Mouse (Mus musculus) lung, embryonic 14.5 days (tissue): ENCODE measurements around the gene Tfcp2. TPM values are rescaled to one million over a fixed set of nuclear protein-coding genes. Genes with fewer than 3 reads are reported as not detected.

Source experiments
- ATAC-seq: fragments of 200-750 bp; cut with Nextera tagmentation; 2 replicates; pipeline ENCODE4 v1.8.0; 2017; ENCODE audit warnings: mild to moderate bottlenecking, moderate TSS enrichment, moderate library complexity; ENCODE audit not compliant: insufficient read depth
- DNase-seq: peaks from one replicate; pipeline ENCODE4 v3.0.0-alpha.2; 2015
- H3K27ac ChIP-seq: fragments of 300-500 bp; sonication (generic); 2 replicates; pipeline ENCODE4 v1.5.1; 2014; ENCODE audit warnings: low read depth, mild to moderate bottlenecking, moderate library complexity
- H3K27me3 ChIP-seq: fragments of 300-500 bp; sonication (generic); 2 replicates; pipeline ENCODE4 v1.6.1; 2014; ENCODE audit warnings: low read length, control low read depth; ENCODE audit not compliant: insufficient read depth
- H3K36me3 ChIP-seq: fragments of 300-500 bp; sonication (generic); 2 replicates; pipeline ENCODE4 v1.6.1; 2014; ENCODE audit warnings: control low read depth; ENCODE audit not compliant: insufficient read depth
- H3K4me1 ChIP-seq: fragments of 300-500 bp; sonication (generic); 2 replicates; pipeline ENCODE4 v1.6.1; 2014; ENCODE audit warnings: antibody characterized with exemption, control low read depth; ENCODE audit not compliant: insufficient read depth
- H3K4me2 ChIP-seq: fragments of 300-500 bp; sonication (generic); 2 replicates; pipeline ENCODE4 v1.6.1; 2014; ENCODE audit warnings: mild to moderate bottlenecking
- H3K4me3 ChIP-seq: fragments of 300-500 bp; sonication (generic); 2 replicates; pipeline ENCODE4 v1.5.1; 2014; ENCODE audit warnings: low read depth, low read length
- H3K9ac ChIP-seq: fragments of 300-500 bp; sonication (generic); 2 replicates; pipeline ENCODE4 v1.6.1; 2014
- H3K9me3 ChIP-seq: fragments of 300-500 bp; sonication (generic); 2 replicates; pipeline ENCODE4 v1.6.1; 2016; ENCODE audit warnings: low read depth, low read length, control low read depth
- CTCF ChIP-seq: IDR thresholded peaks from 2 replicates; pipeline ENCODE4 v1.5.1; 2016; ENCODE audit warnings: antibody characterized with exemption, low read depth
- WGBS: fragments of 180-500 bp; shearing (Covaris S2); extraction: QIAGEN DNeasy Blood & Tissue Kit; methylation state at CpG from one replicate; pipeline ENCODE4 v1.1.7; 2014; 5-methylcytosine and 5-hydroxymethylcytosine counted together
- polyA plus RNA-seq: library from polyadenylated mRNA; unstranded; fragments of >200 nt; fragmentation: Nextera tagmentation; extraction: Ambion mirVana; gene quantifications from 2 replicates; pipeline ENCODE4 v1.2.1, GENCODE M21; 2014

Tfcp2 gene
- polyA plus RNA-seq, 1 experiment from 2014 or later: 23.0 TPM

- no peak for ATAC-seq
- peaks cover 68% of the 10 kb centered on the region for H3K36me3 ChIP-seq
- H3K4me3 ChIP-seq: no peak overlapping the region
- peaks cover 11% of the 10 kb centered on the region for H3K4me1 ChIP-seq
- WGBS: 80% methylated on average over 2 of the region's 2 CpGs
- 0 out of 2 replicates have a peak overlapping the region, but pooled peaks have one; percentile 26 for H3K27ac ChIP-seq
- H3K9me3 ChIP-seq: no peaks in the 10 kb centered on the region
- TF ChIP-seq CTCF: no peak
- H3K4me2 ChIP-seq: no peak overlapping the region
- H3K27me3 ChIP-seq: no peaks in the 10 kb centered on the region
- no peak for DNase-seq
- no peak overlapping the region for H3K9ac ChIP-seq
Measured at GRCm38 (mm10) chr15:100487050-100487449, 64.8 kb downstream of the Tfcp2 start.

GRCm38 (mm10) chr15:100486450-100486849 is 65.4 kb downstream of the Tfcp2 start:
- H3K27ac ChIP-seq: 0 out of 2 replicates have a peak overlapping the region, but pooled peaks have one; percentile 6
- no peaks in the 10 kb centered on the region for H3K9me3 ChIP-seq
- peak; percentile 54 for ATAC-seq
- peak; percentile 63 for DNase-seq
- peaks cover 6% of the 10 kb centered on the region; the same call in 1 of the 2 replicates for H3K4me1 ChIP-seq
- no peaks in the 10 kb centered on the region for H3K27me3 ChIP-seq
- WGBS: 19% methylated on average over 7 of the region's 7 CpGs
- H3K4me2 ChIP-seq: no peak overlapping the region
- TF ChIP-seq CTCF: no peak
- H3K4me3 ChIP-seq: no peak overlapping the region
- H3K9ac ChIP-seq: no peak overlapping the region
- peaks cover 74% of the 10 kb centered on the region for H3K36me3 ChIP-seq

- 73% methylated on average over 3 of the region's 3 CpGs for WGBS
- H3K27ac ChIP-seq: no peak overlapping the region
- peaks cover 82% of the 10 kb centered on the region for H3K36me3 ChIP-seq
- DNase-seq: no peak
- H3K4me3 ChIP-seq: no peak overlapping the region
- TF ChIP-seq CTCF: no peak
- peaks cover 5% of the 10 kb centered on the region; the same call in 1 of the 2 replicates for H3K4me1 ChIP-seq
- no peak for ATAC-seq
- H3K4me2 ChIP-seq: no peak overlapping the region
- H3K9ac ChIP-seq: no peak overlapping the region
- H3K27me3 ChIP-seq: no peaks in the 10 kb centered on the region
- no peaks in the 10 kb centered on the region for H3K9me3 ChIP-seq
Measured at GRCm38 (mm10) chr15:100485576-100485975, 66.2 kb downstream of the Tfcp2 start.

- Histone ChIP-seq H3K36me3 (peaks cover 93% of the 10 kb centered on the region), H3K4me3 (no peak overlapping the region), H3K27ac (no peak overlapping the region), H3K4me2 (no peak overlapping the region), H3K9ac (no peak overlapping the region), H3K9me3 (no peaks in the 10 kb centered on the region), H3K4me1 (no peaks in the 10 kb centered on the region), H3K27me3 (no peaks in the 10 kb centered on the region)
- no peak for ATAC-seq
- DNase-seq: no peak
- no peak for TF ChIP-seq CTCF
- 73% methylated on average over 4 of the region's 4 CpGs for whole genome bisulfite sequencing
Measured at GRCm38 (mm10) chr15:100478925-100479324, 72.9 kb downstream of the Tfcp2 start.

GRCm38 (mm10) chr15:100478351-100478750 is 73.5 kb downstream of the Tfcp2 start:
- no peaks in the 10 kb centered on the region for H3K4me1 ChIP-seq
- no peak overlapping the region for H3K4me3 ChIP-seq
- WGBS: 77% methylated on average over 10 of the region's 10 CpGs
- no peak for ATAC-seq
- H3K9ac ChIP-seq: no peak overlapping the region
- H3K27me3 ChIP-seq: no peaks in the 10 kb centered on the region
- no peak for DNase-seq
- no peaks in the 10 kb centered on the region for H3K9me3 ChIP-seq
- no peak overlapping the region for H3K4me2 ChIP-seq
- no peak overlapping the region for H3K27ac ChIP-seq
- H3K36me3 ChIP-seq: peaks cover 93% of the 10 kb centered on the region
- TF ChIP-seq CTCF: no peak

GRCm38 (mm10) chr15:100473926-100474503 is 77.8 kb downstream of the Tfcp2 start:
- no peak for DNase-seq
- no peak overlapping the region for H3K4me3 ChIP-seq
- H3K9me3 ChIP-seq: no peaks in the 10 kb centered on the region
- peaks cover 65% of the 10 kb centered on the region for H3K36me3 ChIP-seq
- no peak for TF ChIP-seq CTCF
- H3K27me3 ChIP-seq: no peaks in the 10 kb centered on the region
- no peak overlapping the region for H3K9ac ChIP-seq
- no peak overlapping the region for H3K4me2 ChIP-seq
- H3K27ac ChIP-seq: no peak overlapping the region
- no peak for ATAC-seq
- WGBS: 74% methylated on average over 7 of the region's 7 CpGs
- H3K4me1 ChIP-seq: 0 out of 2 replicates have a peak, but pooled peaks cover 5% of the 10 kb centered on the region

- H3K4me3 ChIP-seq: peak overlapping the region; percentile 75
- no peak for ATAC-seq
- H3K27ac ChIP-seq: no peak overlapping the region
- H3K4me1 ChIP-seq: 0 out of 2 replicates have a peak, but pooled peaks cover 5% of the 10 kb centered on the region
- DNase-seq: no peak
- peak overlapping the region; percentile 67 for H3K4me2 ChIP-seq
- no peaks in the 10 kb centered on the region for H3K27me3 ChIP-seq
- TF ChIP-seq CTCF: no peak
- no peaks in the 10 kb centered on the region for H3K9me3 ChIP-seq
- H3K36me3 ChIP-seq: peaks cover 28% of the 10 kb centered on the region
- H3K9ac ChIP-seq: peak overlapping the region; percentile 70; the same call in 1 of the 2 replicates
- 53% methylated on average over 10 of the region's 10 CpGs for WGBS
Measured at GRCm38 (mm10) chr15:100470037-100470436, 81.8 kb downstream of the Tfcp2 start.
